Mouse (Mus musculus) erythroid progenitor cell, adult 5-6 weeks (primary cell): ENCODE results near the gene Pip4k2c. TPM values are rescaled to one million over a fixed set of nuclear protein-coding genes. Genes with fewer than 3 reads are reported as not detected.
"Not testable (repeated sequence)": the region's sequence is repeated elsewhere in the genome, so short reads cannot be mapped to it uniquely, and the experiment has no call there.

ENCODE experiments used
- ATAC-seq: replicated peaks from 2 replicates; pipeline ENCODE4 v1.8.0; 2016; ENCODE audit warnings: moderate number of reproducible peaks, mild to moderate bottlenecking, moderate TSS enrichment, inconsistent platforms; ENCODE audit not compliant: poor library complexity, low FRiP score, severe bottlenecking
- total RNA-seq, 2 experiments: library from RNA; stranded (forward) in 1 of 2; stranded (reverse) in 1 of 2; fragments of 150-400 nt in 1 of 2; fragments of 186-747, 209-891 nt in 1 of 2; gene quantifications; 2 replicates each; pipeline versions ENCODE4 v1.2.3 to v1.2.4; 2015 to 2017; ENCODE audit warnings: low replicate concordance in 2 of 2

Gene Pip4k2c
- total RNA-seq, 2 experiments from 2014 or later: 31.4 to 37.8 TPM

- ATAC-seq: no peak
Measured at GRCm38 (mm10) chr10:127154652-127155051, 56.7 kb downstream of the Pip4k2c start.

- ATAC-seq: no peak
Measured at GRCm38 (mm10) chr10:127154241-127154640, 57.1 kb downstream of the Pip4k2c start.

- ATAC-seq: no peak
Measured at GRCm38 (mm10) chr10:127153323-127153722, 58.1 kb downstream of the Pip4k2c start.

- ATAC-seq: not testable (repeated sequence)
Measured at GRCm38 (mm10) chr10:127152556-127152955, 58.8 kb downstream of the Pip4k2c start.

GRCm38 (mm10) chr10:127151233-127151632, 60.2 kb downstream of the Pip4k2c start:
- ATAC-seq: not testable (repeated sequence)

- ATAC-seq: no peak
Measured at GRCm38 (mm10) chr10:127150471-127150872, 60.9 kb downstream of the Pip4k2c start.

- ATAC-seq: no peak
Measured at GRCm38 (mm10) chr10:127147135-127147534, 64.2 kb downstream of the Pip4k2c start.

Other genes with a start within 250 kb of the Pip4k2c start
- 18.0 and 19.7 TPM in 2 replicates for gene Ctdsp2, start 232.9 kb downstream of the Pip4k2c start, total RNA-seq (2015; ENCODE audit: low replicate concordance)
- 8.5 and 10.3 TPM in 2 replicates for gene Ctdsp2, start 232.9 kb downstream of the Pip4k2c start, total RNA-seq (2017; ENCODE audit: low replicate concordance)
- gene Avil, start 210.9 kb downstream of the Pip4k2c start, total RNA-seq (2015; ENCODE audit: low replicate concordance): not detected in 2 replicates
- gene Avil, start 210.9 kb downstream of the Pip4k2c start, total RNA-seq (2017; ENCODE audit: low replicate concordance): not detected in 2 replicates
- 12.6 and 14.4 TPM in 2 replicates for gene Tsfm, start 180.7 kb downstream of the Pip4k2c start, total RNA-seq (2015; ENCODE audit: low replicate concordance)
- gene Tsfm, start 180.7 kb downstream of the Pip4k2c start, total RNA-seq (2017; ENCODE audit: low replicate concordance): 4.2 and 6.5 TPM in 2 replicates
- 3.4 and 6.5 TPM in 2 replicates for gene Mettl1, start 170.2 kb downstream of the Pip4k2c start, total RNA-seq (2015; ENCODE audit: low replicate concordance)
- gene Mettl1, start 170.2 kb downstream of the Pip4k2c start, total RNA-seq (2017; ENCODE audit: low replicate concordance): 0.23 and 1.9 TPM in 2 replicates
- not detected in 2 replicates for gene Eef1akmt3, start 170.1 kb downstream of the Pip4k2c start, total RNA-seq (2015; ENCODE audit: low replicate concordance)
- gene Eef1akmt3, start 170.1 kb downstream of the Pip4k2c start, total RNA-seq (2017; ENCODE audit: low replicate concordance): not detected in 2 replicates
- not detected in 2 replicates for gene Cyp27b1, start 163.3 kb downstream of the Pip4k2c start, total RNA-seq (2015; ENCODE audit: low replicate concordance)
- not detected in 2 replicates for gene Cyp27b1, start 163.3 kb downstream of the Pip4k2c start, total RNA-seq (2017; ENCODE audit: low replicate concordance)
- not detected in 2 replicates for gene March9, start 151.4 kb downstream of the Pip4k2c start, total RNA-seq (2015; ENCODE audit: low replicate concordance)
- not detected in 2 replicates for gene March9, start 151.4 kb downstream of the Pip4k2c start, total RNA-seq (2017; ENCODE audit: low replicate concordance)
- 84.3 and 107 TPM in 2 replicates for gene Cdk4, start 148.1 kb downstream of the Pip4k2c start, total RNA-seq (2015; ENCODE audit: low replicate concordance)
- gene Cdk4, start 148.1 kb downstream of the Pip4k2c start, total RNA-seq (2017; ENCODE audit: low replicate concordance): 42.7 and 99.2 TPM in 2 replicates
- gene Tspan31, start 141.3 kb downstream of the Pip4k2c start, total RNA-seq (2015; ENCODE audit: low replicate concordance): 13.0 and 18.0 TPM in 2 replicates
- gene Tspan31, start 141.3 kb downstream of the Pip4k2c start, total RNA-seq (2017; ENCODE audit: low replicate concordance): 6.6 and 8.5 TPM in 2 replicates
- gene Agap2, start 136.3 kb downstream of the Pip4k2c start, total RNA-seq (2015; ENCODE audit: low replicate concordance): 1.1 and 3.8 TPM in 2 replicates
- gene Agap2, start 136.3 kb downstream of the Pip4k2c start, total RNA-seq (2017; ENCODE audit: low replicate concordance): 2.2 and 51.8 TPM in 2 replicates
- gene Os9, start 90.5 kb downstream of the Pip4k2c start, total RNA-seq (2015; ENCODE audit: low replicate concordance): 36.5 and 37.5 TPM in 2 replicates
- 57.2 and 70.0 TPM in 2 replicates for gene Os9, start 90.5 kb downstream of the Pip4k2c start, total RNA-seq (2017; ENCODE audit: low replicate concordance)
- gene B4galnt1, start 46.4 kb downstream of the Pip4k2c start, total RNA-seq (2015; ENCODE audit: low replicate concordance): 25.2 and 34.2 TPM in 2 replicates
- 10.7 and 14.0 TPM in 2 replicates for gene B4galnt1, start 46.4 kb downstream of the Pip4k2c start, total RNA-seq (2017; ENCODE audit: low replicate concordance)
- not detected in 2 replicates for gene Slc26a10, start 30.9 kb downstream of the Pip4k2c start, total RNA-seq (2015; ENCODE audit: low replicate concordance)
- not detected in 2 replicates for gene Slc26a10, start 30.9 kb downstream of the Pip4k2c start, total RNA-seq (2017; ENCODE audit: low replicate concordance)
- gene Arhgef25, start 21.5 kb downstream of the Pip4k2c start, total RNA-seq (2015; ENCODE audit: low replicate concordance): 0.72 TPM in 1 of 2 replicates, not detected in the other
- gene Arhgef25, start 21.5 kb downstream of the Pip4k2c start, total RNA-seq (2017; ENCODE audit: low replicate concordance): 0.13 and 10.1 TPM in 2 replicates
- gene Dtx3, start 15.9 kb downstream of the Pip4k2c start, total RNA-seq (2015; ENCODE audit: low replicate concordance): 18.9 and 22.0 TPM in 2 replicates
- 6.3 and 11.9 TPM in 2 replicates for gene Dtx3, start 15.9 kb downstream of the Pip4k2c start, total RNA-seq (2017; ENCODE audit: low replicate concordance)
- gene Kif5a, start 51.8 kb upstream of the Pip4k2c start, total RNA-seq (2015; ENCODE audit: low replicate concordance): not detected in 2 replicates
- not detected in 2 replicates for gene Kif5a, start 51.8 kb upstream of the Pip4k2c start, total RNA-seq (2017; ENCODE audit: low replicate concordance)
- 72.9 and 75.0 TPM in 2 replicates for gene Dctn2, start 54.8 kb upstream of the Pip4k2c start, total RNA-seq (2015; ENCODE audit: low replicate concordance)
- 64.0 and 70.5 TPM in 2 replicates for gene Dctn2, start 54.8 kb upstream of the Pip4k2c start, total RNA-seq (2017; ENCODE audit: low replicate concordance)
- 55.8 and 69.6 TPM in 2 replicates for gene Mbd6, start 77.4 kb upstream of the Pip4k2c start, total RNA-seq (2015; ENCODE audit: low replicate concordance)
- 10.7 and 15.0 TPM in 2 replicates for gene Mbd6, start 77.4 kb upstream of the Pip4k2c start, total RNA-seq (2017; ENCODE audit: low replicate concordance)
- 68.5 and 80.9 TPM in 2 replicates for gene Mars, start 100.2 kb upstream of the Pip4k2c start, total RNA-seq (2015; ENCODE audit: low replicate concordance)
- gene Mars, start 100.2 kb upstream of the Pip4k2c start, total RNA-seq (2017; ENCODE audit: low replicate concordance): 86.0 and 98.9 TPM in 2 replicates
- 18.0 and 18.9 TPM in 2 replicates for gene Arhgap9, start 110.4 kb upstream of the Pip4k2c start, total RNA-seq (2015; ENCODE audit: low replicate concordance)
- gene Arhgap9, start 110.4 kb upstream of the Pip4k2c start, total RNA-seq (2017; ENCODE audit: low replicate concordance): 6.4 and 15.4 TPM in 2 replicates
- gene Gli1, start 130.4 kb upstream of the Pip4k2c start, total RNA-seq (2015; ENCODE audit: low replicate concordance): not detected in 2 replicates
- not detected in 2 replicates for gene Gli1, start 130.4 kb upstream of the Pip4k2c start, total RNA-seq (2017; ENCODE audit: low replicate concordance)
- not detected in 2 replicates for gene Inhbe, start 142.8 kb upstream of the Pip4k2c start, total RNA-seq (2015; ENCODE audit: low replicate concordance)
- not detected in 2 replicates for gene Inhbe, start 142.8 kb upstream of the Pip4k2c start, total RNA-seq (2017; ENCODE audit: low replicate concordance)
- gene Inhbc, start 158.8 kb upstream of the Pip4k2c start, total RNA-seq (2015; ENCODE audit: low replicate concordance): not detected in 2 replicates
- gene Inhbc, start 158.8 kb upstream of the Pip4k2c start, total RNA-seq (2017; ENCODE audit: low replicate concordance): not detected in 2 replicates
- gene R3hdm2, start 168.7 kb upstream of the Pip4k2c start, total RNA-seq (2015; ENCODE audit: low replicate concordance): 34.4 and 56.9 TPM in 2 replicates
- gene R3hdm2, start 168.7 kb upstream of the Pip4k2c start, total RNA-seq (2017; ENCODE audit: low replicate concordance): 22.6 and 52.5 TPM in 2 replicates